Mouse (Mus musculus) right cerebral cortex, postnatal 36 days (tissue): ENCODE measurements at regions not wholly inside any gene's neighbourhood (a gene's known extent, or its start where the extent isn't known, plus 50 kb on each side); places are given as distances from the start of the nearest gene placed in this dataset.

Source experiments
- DNase-seq, 2 experiments: peaks; one replicate each; pipeline ENCODE4 v3.0.0; 2022; ENCODE audit warnings: low spot score in 2 of 2, mixed read lengths in 1 of 2

GRCm38 (mm10) chr2:144123395-144124034 is 90.7 kb downstream of the Banf2 start:
- DNase-seq, result no peak

GRCm38 (mm10) chr2:144127082-144128037 is 94.5 kb downstream of the Banf2 start:
- DNase-seq, result no peak

GRCm38 (mm10) chr2:144128038-144128402 is 95.2 kb downstream of the Banf2 start:
- no peak for DNase-seq

GRCm38 (mm10) chr2:144128527-144128926 is 95.7 kb downstream of the Banf2 start:
- no peak for DNase-seq

GRCm38 (mm10) chr2:144133806-144134574 is 101.1 kb downstream of the Banf2 start:
- DNase-seq, result no peak

GRCm38 (mm10) chr2:144134575-144134958 is 101.7 kb downstream of the Banf2 start:
- peak; percentile 14 to 37 for DNase-seq

- DNase-seq, result no peak
These were observed 102.7 kb downstream of the Banf2 start for GRCm38 (mm10) chr2:144135586-144135985.

GRCm38 (mm10) chr2:144143620-144144384 is 110.9 kb downstream of the Banf2 start:
- DNase-seq, result no peak

GRCm38 (mm10) chr2:144144486-144145136 is 111.8 kb downstream of the Banf2 start:
- no peak for DNase-seq

- DNase-seq, result no peak
These were observed 113.8 kb upstream of the Mgme1 start for GRCm38 (mm10) chr2:144156456-144157211.

GRCm38 (mm10) chr2:144157343-144157742 is 113.1 kb upstream of the Mgme1 start:
- DNase-seq, result no peak

- no peak for DNase-seq
These were observed 112.2 kb upstream of the Mgme1 start for GRCm38 (mm10) chr2:144158256-144158655.

- DNase-seq, result no peak
These were observed 110.6 kb upstream of the Mgme1 start for GRCm38 (mm10) chr2:144159854-144160331.

GRCm38 (mm10) chr2:144160434-144160833 is 110.0 kb upstream of the Mgme1 start:
- no peak for DNase-seq

- no peak for DNase-seq
These were observed 108.6 kb upstream of the Mgme1 start for GRCm38 (mm10) chr2:144161852-144162251.

- DNase-seq, result peak in 1 of 2 experiments; percentile 29
These were observed 106.4 kb upstream of the Mgme1 start for GRCm38 (mm10) chr2:144164102-144164501.

GRCm38 (mm10) chr2:144164986-144165821 is 105.3 kb upstream of the Mgme1 start:
- DNase-seq, result peak; percentile 71 to 73

GRCm38 (mm10) chr2:144166102-144166750 is 104.2 kb upstream of the Mgme1 start:
- DNase-seq, result no peak
